Mouse (Mus musculus): Measurements from ENCODE around the gene Rassf2. TPM values are rescaled to one million over a fixed set of nuclear protein-coding genes. Genes with fewer than 3 reads are reported as not detected.

Rassf2 gene
- polyA plus RNA-seq (2012; rRNA removed) (0.96 and 1.2 TPM in 2 replicates), polyA plus RNA-seq (2014; fragmentation: Nextera tagmentation; extraction: Ambion mirVana) (1.9 and 2.0 TPM in 2 replicates)

DNA sequence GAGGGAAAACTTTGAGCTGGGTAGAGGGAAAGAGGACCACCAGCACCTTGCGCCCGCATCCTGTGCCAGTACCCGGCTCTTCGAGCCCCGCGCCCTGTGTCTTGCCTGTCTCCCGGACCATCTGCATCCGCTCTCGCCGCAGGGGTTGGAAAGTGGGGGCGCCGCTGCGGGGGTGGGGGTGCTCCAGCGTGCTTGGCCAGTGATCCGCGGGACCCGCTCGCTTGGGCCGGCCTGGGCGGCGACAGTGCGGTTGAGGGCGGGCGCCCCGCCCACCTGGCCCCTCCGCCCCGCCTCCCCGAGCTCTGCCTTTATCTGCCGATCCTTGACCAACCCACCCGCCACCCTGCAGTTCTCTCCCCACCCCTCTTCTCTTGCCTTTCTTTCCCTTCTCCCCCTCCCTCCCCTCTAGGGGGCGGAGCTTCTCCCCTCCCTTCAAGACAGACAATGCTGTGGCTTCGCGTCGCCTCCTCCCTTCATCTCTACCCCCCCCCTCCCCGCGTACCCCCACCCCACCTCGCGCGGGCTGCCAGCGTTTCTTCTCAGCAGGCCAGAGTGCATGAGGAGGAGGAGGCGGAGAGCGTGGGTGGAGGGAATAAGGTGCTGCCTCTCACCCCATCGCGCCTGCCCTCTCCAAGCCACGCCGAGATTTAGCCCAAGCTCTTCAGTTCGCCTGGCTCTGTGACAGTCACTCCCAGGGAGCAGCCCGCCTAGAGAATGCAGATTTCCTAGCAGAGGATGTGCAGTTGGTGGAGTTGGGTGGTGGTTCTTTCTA is at the start of gene Rassf2:
Gene Rassf2, minus strand, starts transcription at position 613 of the 772 bp plus-strand sequence.
- Histone ChIP-seq H3K27me3 (ENCODE audit: control insufficient read depth, insufficient read depth, low read length) (peaks cover 26% of the 10 kb centered on the region), H3K4me3 (ENCODE audit: insufficient read depth in 1 of 2, low read depth in 2 of 2, low read length in 2 of 2) (peak within 1 kb of the TSS; percentile 49 to 55), H3K36me3 (replicated peaks; ENCODE audit: control insufficient read depth, insufficient read depth, low read depth) (no peaks in the 10 kb centered on the region), H3K9me3 (ENCODE audit: control insufficient read depth, low read length) (no peaks in the 10 kb centered on the region), H3K4me2 (ENCODE audit: low read depth) (peak within 1 kb of the TSS; percentile 73), H3K4me1 (replicated peaks; ENCODE audit: control insufficient read depth in 2 of 2, insufficient read depth in 2 of 2, low read length in 1 of 2) (peaks cover 3 to 16% of the 10 kb centered on the region in 2 experiments; a peak in 3 of 4 replicates), H3K9ac (replicated peaks) (no peak within 1 kb of the TSS), H3K27ac (no peak within 1 kb of the TSS)
- ATAC-seq (ENCODE audit: insufficient read depth) (peak; percentile 87), DNase-seq (ENCODE audit: low read depth in 3 of 3, low spot score in 3 of 3) (peak; percentile 48 to 54 (median 49))
- TF ChIP-seq EP300 (IDR thresholded peaks at IDR 0.05; ENCODE audit: low read depth) (no peak), CTCF (IDR thresholded peaks at IDR 0.05; ENCODE audit: low read depth) (no peak)
- WGBS (ENCODE audit: insufficient replicate concordance), result under 1% methylated on average over 44 of the region's 48 CpGs

GRCm38 (mm10) chr2:132079139-132079538 is 49.1 kb upstream of the Rassf2 start:
- no peaks in the 10 kb centered on the region for H3K36me3 ChIP-seq (replicated peaks; ENCODE audit: control insufficient read depth, insufficient read depth, low read depth)
- H3K27ac ChIP-seq, result no peak overlapping the region
- no peak for DNase-seq (ENCODE audit: low read depth in 3 of 3, low spot score in 3 of 3)
- no peak overlapping the region for H3K4me2 ChIP-seq (ENCODE audit: low read depth)
- no peak for TF ChIP-seq EP300 (IDR thresholded peaks at IDR 0.05; ENCODE audit: low read depth)
- TF ChIP-seq CTCF (IDR thresholded peaks at IDR 0.05; ENCODE audit: low read depth), result no peak
- no peaks in the 10 kb centered on the region for H3K27me3 ChIP-seq (ENCODE audit: control insufficient read depth, insufficient read depth, low read length)
- 73% methylated on average over 5 of the region's 5 CpGs for WGBS (ENCODE audit: insufficient replicate concordance)
- no peak overlapping the region for H3K4me3 ChIP-seq (ENCODE audit: insufficient read depth in 1 of 2, low read depth in 2 of 2, low read length in 2 of 2)
- ATAC-seq (ENCODE audit: insufficient read depth), result no peak
- no peaks in the 10 kb centered on the region for H3K4me1 ChIP-seq (replicated peaks; ENCODE audit: control insufficient read depth in 2 of 2, insufficient read depth in 2 of 2, low read length in 1 of 2)
- no peaks in the 10 kb centered on the region for H3K9me3 ChIP-seq (ENCODE audit: control insufficient read depth, low read length)
- H3K9ac ChIP-seq (replicated peaks), result no peak overlapping the region

DNA sequence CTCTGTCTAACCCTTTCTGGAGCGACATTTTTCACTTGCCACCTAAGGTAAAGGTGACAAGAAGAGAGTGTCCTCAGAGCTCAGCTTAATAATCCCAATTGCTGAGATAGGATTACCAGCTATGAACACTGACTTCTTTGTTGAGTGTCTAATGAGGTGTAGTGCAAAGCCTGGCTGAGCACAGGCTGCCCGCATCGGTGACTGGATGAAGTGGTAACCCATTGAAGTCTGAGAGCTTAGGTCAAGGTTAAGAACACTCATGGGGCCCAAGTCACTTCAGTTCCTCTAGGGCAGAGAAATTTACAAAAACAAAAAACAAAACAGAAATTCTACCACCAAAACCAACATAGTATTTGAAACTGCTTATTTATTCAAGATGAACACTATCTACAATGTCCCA is 43.0 kb upstream of the Rassf2 start:
- H3K36me3 ChIP-seq (replicated peaks; ENCODE audit: control insufficient read depth, insufficient read depth, low read depth), result no peaks in the 10 kb centered on the region; the same call in 1 of the 2 replicates
- H3K4me2 ChIP-seq (ENCODE audit: low read depth), result no peak overlapping the region
- TF ChIP-seq CTCF (IDR thresholded peaks at IDR 0.05; ENCODE audit: low read depth), result no peak
- TF ChIP-seq EP300 (IDR thresholded peaks at IDR 0.05; ENCODE audit: low read depth), result no peak
- no peaks in the 10 kb centered on the region for H3K4me1 ChIP-seq (replicated peaks; ENCODE audit: control insufficient read depth in 2 of 2, insufficient read depth in 2 of 2, low read length in 1 of 2)
- DNase-seq (ENCODE audit: low read depth in 3 of 3, low spot score in 3 of 3) (no peak), ATAC-seq (ENCODE audit: insufficient read depth) (no peak)
- H3K4me3 ChIP-seq (ENCODE audit: insufficient read depth in 1 of 2, low read depth in 2 of 2, low read length in 2 of 2), result no peak overlapping the region
- H3K27me3 ChIP-seq (ENCODE audit: control insufficient read depth, insufficient read depth, low read length), result no peaks in the 10 kb centered on the region
- no peak overlapping the region for H3K27ac ChIP-seq
- no peak overlapping the region for H3K9ac ChIP-seq (replicated peaks)
- H3K9me3 ChIP-seq (ENCODE audit: control insufficient read depth, low read length), result no peaks in the 10 kb centered on the region
- 87% methylated on average over 3 of the region's 3 CpGs for WGBS (ENCODE audit: insufficient replicate concordance)

DNA sequence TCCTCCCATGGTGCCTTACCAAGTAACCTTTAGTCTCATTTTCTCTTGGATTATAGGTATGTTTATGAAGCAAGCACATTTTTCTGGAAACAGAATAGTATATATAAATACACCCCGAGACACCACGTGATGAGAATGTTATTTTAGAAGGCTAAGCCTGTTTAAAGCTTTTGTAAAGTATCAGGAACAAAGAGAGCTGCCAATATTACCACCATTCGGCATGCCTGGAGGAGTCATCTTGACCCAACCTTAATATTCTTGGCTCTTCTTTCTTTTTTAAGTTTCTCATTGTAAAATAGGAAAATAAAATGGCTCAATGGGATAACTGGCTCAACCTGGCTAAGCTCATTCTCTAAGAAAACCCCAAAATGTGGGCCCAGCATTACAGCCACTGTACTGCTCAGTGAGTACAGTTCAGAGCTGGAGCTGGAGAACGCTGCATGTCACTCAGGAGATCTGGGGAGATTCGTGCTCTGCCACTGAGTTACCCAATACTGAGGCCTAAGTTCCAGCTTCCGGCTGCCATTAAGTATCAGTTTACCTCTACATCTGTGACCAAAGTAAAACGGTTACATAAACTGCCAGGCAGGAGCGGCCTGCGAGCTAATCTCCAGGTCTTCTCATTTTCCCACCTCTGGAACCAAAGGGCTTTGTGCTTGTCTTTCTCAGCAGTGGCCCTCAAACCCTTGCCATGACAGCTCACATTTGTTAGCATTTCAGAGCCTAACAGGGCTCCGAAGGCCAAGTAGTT is 40.1 kb upstream of the Rassf2 start:
- TF ChIP-seq CTCF (IDR thresholded peaks at IDR 0.05; ENCODE audit: low read depth) (no peak), EP300 (IDR thresholded peaks at IDR 0.05; ENCODE audit: low read depth) (no peak)
- Histone ChIP-seq H3K27me3 (ENCODE audit: control insufficient read depth, insufficient read depth, low read length) (no peaks in the 10 kb centered on the region), H3K4me2 (ENCODE audit: low read depth) (no peak overlapping the region), H3K4me1 (replicated peaks; ENCODE audit: control insufficient read depth in 2 of 2, insufficient read depth in 2 of 2, low read length in 1 of 2) (no peaks in the 10 kb centered on the region), H3K4me3 (ENCODE audit: insufficient read depth in 1 of 2, low read depth in 2 of 2, low read length in 2 of 2) (no peak overlapping the region), H3K9me3 (ENCODE audit: control insufficient read depth, low read length) (no peaks in the 10 kb centered on the region), H3K9ac (replicated peaks) (no peak overlapping the region), H3K36me3 (replicated peaks; ENCODE audit: control insufficient read depth, insufficient read depth, low read depth) (no peaks in the 10 kb centered on the region; the same call in 1 of the 2 replicates), H3K27ac (no peak overlapping the region)
- ATAC-seq (ENCODE audit: insufficient read depth), result no peak
- 74% methylated on average over 10 of the region's 10 CpGs for WGBS (ENCODE audit: insufficient replicate concordance)
- DNase-seq (ENCODE audit: low read depth in 3 of 3, low spot score in 3 of 3), result no peak
